Mouse (Mus musculus) myocyte (in vitro differentiated cells): ENCODE measurements at regions not wholly inside any gene's neighbourhood (a gene's known extent, or its start where the extent isn't known, plus 50 kb on each side); places are given as distances from the start of the nearest gene placed in this dataset.

Experiments used
- H3K27me3 ChIP-seq: one replicate; pipeline ENCODE4 v1.6.1; 2011; ENCODE audit not compliant: control insufficient read depth, insufficient read depth, insufficient read length
- H3K36me3 ChIP-seq: one replicate; pipeline ENCODE4 v1.6.1; 2011; ENCODE audit not compliant: control insufficient read depth, insufficient read depth
- H3K4me2 ChIP-seq: one replicate; pipeline ENCODE4 v1.6.1; 2011; ENCODE audit warnings: low read depth, control low read depth
- H3K4me3 ChIP-seq: one replicate; pipeline ENCODE4 v1.5.1; 2011; ENCODE audit warnings: mild to moderate bottlenecking, control low read depth, moderate library complexity
- H3K79me2 ChIP-seq: one replicate; pipeline ENCODE4 v1.6.1; 2011; ENCODE audit not compliant: control insufficient read depth, insufficient read depth
- H3ac ChIP-seq: one replicate; pipeline ENCODE4 v1.6.1; 2011; ENCODE audit not compliant: control insufficient read depth, insufficient read length
- CEBPB ChIP-seq: IDR thresholded peaks from 2 replicates; pipeline ENCODE4 v1.6.1; 2011; ENCODE audit warnings: mild to moderate bottlenecking, moderate library complexity; ENCODE audit not compliant: poor library complexity, insufficient read depth, severe bottlenecking
- E2F4 ChIP-seq: IDR thresholded peaks from one replicate; pipeline ENCODE4 v1.6.1; 2011; ENCODE audit warnings: mild to moderate bottlenecking, control low read depth, moderate library complexity; ENCODE audit not compliant: insufficient read depth
- MAX ChIP-seq: IDR thresholded peaks from one replicate; pipeline ENCODE4 v1.6.1; 2011; ENCODE audit warnings: low read depth, mild to moderate bottlenecking, control low read depth
- MYOD1 ChIP-seq, 3 experiments: IDR thresholded peaks; one replicate each; pipeline ENCODE4 v1.6.1; 2011; ENCODE audit warnings: control low read depth in 2 of 3, low read depth in 2 of 3, mild to moderate bottlenecking in 2 of 3, moderate library complexity in 1 of 3; ENCODE audit not compliant: insufficient read length in 2 of 3, control insufficient read depth in 1 of 3
- MYOG ChIP-seq, 3 experiments: IDR thresholded peaks; one replicate each; pipeline ENCODE4 v1.6.1; 2011; ENCODE audit warnings: control low read depth in 2 of 3, low read depth in 2 of 3, mild to moderate bottlenecking in 2 of 3; ENCODE audit not compliant: insufficient read length in 2 of 3, control insufficient read depth in 1 of 3, insufficient read depth in 1 of 3
- POLR2A ChIP-seq: IDR thresholded peaks from one replicate; pipeline ENCODE4 v1.6.1; 2011; ENCODE audit warnings: low read depth, mild to moderate bottlenecking, control low read depth, moderate library complexity; ENCODE audit not compliant: insufficient read length
- POLR2AphosphoS2 ChIP-seq: IDR thresholded peaks from one replicate; pipeline ENCODE4 v1.6.1; 2011; ENCODE audit warnings: low read depth, control low read depth; ENCODE audit not compliant: insufficient read length
- REST ChIP-seq: IDR thresholded peaks from one replicate; pipeline ENCODE4 v1.6.1; 2011; ENCODE audit warnings: mild to moderate bottlenecking, control low read depth, moderate library complexity; ENCODE audit not compliant: insufficient read depth, insufficient read length
- SRF ChIP-seq: IDR thresholded peaks from one replicate; pipeline ENCODE4 v1.6.1; 2011; ENCODE audit warnings: low read depth; ENCODE audit not compliant: control insufficient read depth, insufficient read length
- TCF12 ChIP-seq: IDR thresholded peaks from one replicate; pipeline ENCODE4 v1.6.1; 2011; ENCODE audit warnings: mild to moderate bottlenecking, control low read depth; ENCODE audit not compliant: poor library complexity, insufficient read depth, severe bottlenecking
- TCF3 ChIP-seq: IDR thresholded peaks from one replicate; pipeline ENCODE4 v1.6.1; 2011; ENCODE audit warnings: low read depth, control low read depth; ENCODE audit not compliant: insufficient read length
- USF1 ChIP-seq: IDR thresholded peaks from one replicate; pipeline ENCODE4 v1.6.1; 2011; ENCODE audit warnings: low read depth, mild to moderate bottlenecking, control low read depth, moderate library complexity

DNA sequence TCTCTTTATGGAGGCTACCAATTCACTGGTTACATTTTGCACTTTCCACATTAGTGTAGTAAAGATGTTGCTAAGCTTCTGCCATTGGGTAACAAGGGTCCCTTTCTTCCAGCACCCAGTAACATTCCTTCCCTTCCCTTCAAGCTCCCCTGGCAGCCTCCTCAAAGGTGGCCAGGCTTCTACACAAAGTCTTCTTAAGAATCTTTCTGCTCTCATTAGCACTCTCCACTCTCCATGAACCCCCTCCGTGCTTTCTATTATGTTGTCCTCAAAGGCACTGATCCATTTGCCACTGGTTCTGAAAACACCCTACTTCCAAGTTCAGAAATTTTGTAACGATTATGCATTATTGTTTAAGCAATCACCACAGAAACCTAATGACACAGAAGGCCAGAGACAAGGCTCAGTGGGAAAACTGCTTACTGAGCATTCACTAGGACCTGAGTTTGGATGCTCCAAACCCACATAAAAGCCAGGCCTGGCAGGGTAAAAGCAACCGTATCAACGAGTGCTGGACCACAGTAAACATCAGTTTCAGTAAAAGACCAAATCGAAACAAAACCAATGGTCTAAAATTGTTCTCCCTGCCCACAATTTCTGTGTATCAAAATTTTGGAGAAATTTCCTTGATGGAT, 522.6 kb downstream of the Gja1 start:
- Histone ChIP-seq H3K27me3 (no peaks in the 10 kb centered on the region), H3K79me2 (no peaks in the 10 kb centered on the region), H3ac (no peak overlapping the region), H3K4me2 (no peak overlapping the region), H3K4me3 (no peak overlapping the region), H3K36me3 (no peaks in the 10 kb centered on the region)
- no peak for TF ChIP-seq TCF3
- no peak for TF ChIP-seq MAX
- TF ChIP-seq REST, result no peak
- TF ChIP-seq CEBPB, result no peak
- TF ChIP-seq POLR2AphosphoS2, result no peak

DNA sequence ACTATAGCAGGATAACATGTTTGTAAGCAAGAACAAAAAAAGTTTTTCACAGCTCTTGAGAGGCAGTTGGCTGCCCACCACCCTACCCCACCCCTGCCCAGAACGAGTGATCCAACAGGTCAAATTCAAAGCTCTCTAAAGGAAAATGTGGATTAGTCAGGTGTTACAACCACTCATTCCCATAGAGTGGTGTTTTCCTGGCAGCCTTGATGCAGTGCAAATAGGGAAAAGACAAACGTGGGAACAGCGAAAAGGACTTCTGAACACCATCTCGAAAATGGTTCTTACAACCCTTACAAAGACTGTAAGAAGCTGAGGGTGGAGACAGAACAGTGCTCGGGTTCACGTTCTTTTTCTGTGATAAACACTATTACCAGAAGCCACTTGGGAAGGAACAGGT, 523.8 kb downstream of the Gja1 start:
- TF ChIP-seq TCF3 (no peak), E2F4 (no peak), SRF (no peak), CEBPB (no peak), POLR2AphosphoS2 (no peak), POLR2A (no peak), MAX (no peak), REST (no peak), MYOG (IDR thresholded peaks at IDR 0.05; ENCODE audit: control insufficient read depth in 1 of 3, insufficient read depth in 1 of 3, insufficient read length in 2 of 3, low read depth in 2 of 3) (no peak), TCF12 (no peak), USF1 (no peak), MYOD1 (IDR thresholded peaks at IDR 0.05; ENCODE audit: control insufficient read depth in 1 of 3, insufficient read length in 2 of 3, low read depth in 2 of 3) (no peak)
- Histone ChIP-seq H3K27me3 (no peaks in the 10 kb centered on the region), H3K79me2 (no peaks in the 10 kb centered on the region), H3K4me2 (no peak overlapping the region), H3ac (no peak overlapping the region), H3K36me3 (no peaks in the 10 kb centered on the region), H3K4me3 (no peak overlapping the region)

- Histone ChIP-seq H3K36me3 (no peaks in the 10 kb centered on the region), H3K4me3 (no peak overlapping the region), H3ac (no peak overlapping the region), H3K4me2 (no peak overlapping the region), H3K79me2 (no peaks in the 10 kb centered on the region), H3K27me3 (no peaks in the 10 kb centered on the region)
- no peak for TF ChIP-seq POLR2A
- no peak for TF ChIP-seq MAX
- TF ChIP-seq REST, result no peak
- TF ChIP-seq USF1, result no peak
- no peak for TF ChIP-seq CEBPB
- TF ChIP-seq MYOG (IDR thresholded peaks at IDR 0.05; ENCODE audit: control insufficient read depth in 1 of 3, insufficient read depth in 1 of 3, insufficient read length in 2 of 3, low read depth in 2 of 3), result no peak
- TF ChIP-seq POLR2AphosphoS2, result no peak
- TF ChIP-seq TCF3, result no peak
- TF ChIP-seq MYOD1 (IDR thresholded peaks at IDR 0.05; ENCODE audit: control insufficient read depth in 1 of 3, insufficient read length in 2 of 3, low read depth in 2 of 3), result no peak
- no peak for TF ChIP-seq TCF12
- no peak for TF ChIP-seq E2F4
- no peak for TF ChIP-seq SRF
Observed at GRCm38 (mm10) chr10:56912711-56913110, 535.6 kb downstream of the Gja1 start.

- H3K4me3 ChIP-seq, result no peak overlapping the region
- no peaks in the 10 kb centered on the region for H3K27me3 ChIP-seq
- TF ChIP-seq MYOD1 (IDR thresholded peaks at IDR 0.05; ENCODE audit: control insufficient read depth in 1 of 3, insufficient read length in 2 of 3, low read depth in 2 of 3) (no peak), MAX (no peak), USF1 (no peak), TCF12 (no peak), REST (no peak), CEBPB (no peak), TCF3 (no peak), SRF (no peak), E2F4 (no peak), POLR2A (no peak), MYOG (IDR thresholded peaks at IDR 0.05; ENCODE audit: control insufficient read depth in 1 of 3, insufficient read depth in 1 of 3, insufficient read length in 2 of 3, low read depth in 2 of 3) (no peak), POLR2AphosphoS2 (no peak)
- H3K4me2 ChIP-seq, result no peak overlapping the region
- no peak overlapping the region for H3ac ChIP-seq
- H3K36me3 ChIP-seq, result no peaks in the 10 kb centered on the region
- no peaks in the 10 kb centered on the region for H3K79me2 ChIP-seq
Observed at GRCm38 (mm10) chr10:56914103-56914502, 537.0 kb downstream of the Gja1 start.

- no peaks in the 10 kb centered on the region for H3K36me3 ChIP-seq
- H3K27me3 ChIP-seq, result no peaks in the 10 kb centered on the region
- H3K4me2 ChIP-seq, result no peak overlapping the region
- H3K4me3 ChIP-seq, result no peak overlapping the region
- no peaks in the 10 kb centered on the region for H3K79me2 ChIP-seq
- TF ChIP-seq E2F4, result no peak
- TF ChIP-seq USF1, result no peak
- no peak for TF ChIP-seq TCF3
- no peak for TF ChIP-seq SRF
- TF ChIP-seq POLR2A, result no peak
- TF ChIP-seq TCF12, result no peak
- no peak for TF ChIP-seq MYOD1 (IDR thresholded peaks at IDR 0.05; ENCODE audit: control insufficient read depth in 1 of 3, insufficient read length in 2 of 3, low read depth in 2 of 3)
- no peak for TF ChIP-seq POLR2AphosphoS2
- TF ChIP-seq MYOG (IDR thresholded peaks at IDR 0.05; ENCODE audit: control insufficient read depth in 1 of 3, insufficient read depth in 1 of 3, insufficient read length in 2 of 3, low read depth in 2 of 3), result no peak
- no peak for TF ChIP-seq MAX
- TF ChIP-seq REST, result no peak
- TF ChIP-seq CEBPB, result no peak
- no peak overlapping the region for H3ac ChIP-seq
Observed at GRCm38 (mm10) chr10:56918412-56918811, 541.3 kb downstream of the Gja1 start.
